Mouse (Mus musculus): ENCODE results near the gene Nt5dc3.

DNA sequence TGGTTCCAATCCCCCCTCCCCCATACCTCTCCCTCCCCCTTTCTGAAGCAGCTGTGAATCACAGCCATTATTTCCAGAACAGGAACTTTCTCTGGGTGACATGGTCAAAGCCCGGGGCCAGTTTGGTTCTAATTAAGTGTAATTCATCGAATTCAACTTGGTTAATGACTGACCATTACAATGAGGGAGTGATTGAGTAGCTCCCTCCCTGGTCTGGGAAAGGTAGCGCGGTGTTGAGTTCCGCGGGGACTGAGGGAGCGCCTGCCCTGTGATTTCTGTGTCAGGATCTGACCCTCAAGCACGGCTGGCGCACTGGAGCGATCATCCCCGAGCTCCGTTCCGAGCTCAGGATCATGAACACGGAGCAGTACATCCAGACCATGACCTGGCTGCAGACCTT, 46.1 kb downstream of the Nt5dc3 start:
- TF ChIP-seq POLR2A (IDR thresholded peaks at IDR 0.05; ENCODE audit: borderline replicate concordance, low read depth, low read length) (no peak), CTCF (IDR thresholded peaks at IDR 0.05; ENCODE audit: low read depth, low read length) (no peak)

Data from bone marrow macrophage, adult 2 months (primary cell).